Mouse (Mus musculus): Measurements from ENCODE around the gene A930004D18Rik.
A peak's percentile ranks its signal among the peaks of the same experiment; 100 is the strongest.

Gene A930004D18Rik

GRCm38 (mm10) chr2:18053243-18053950 lies 15.9 kb upstream of the A930004D18Rik start:
- DNase-seq: no peak

GRCm38 (mm10) chr2:18052581-18052980 lies 15.0 kb upstream of the A930004D18Rik start:
- no peak for DNase-seq

- no peak for DNase-seq
Observed at GRCm38 (mm10) chr2:18051831-18052170, 14.3 kb upstream of the A930004D18Rik start.

GRCm38 (mm10) chr2:18051026-18051830 lies 13.7 kb upstream of the A930004D18Rik start:
- DNase-seq: no peak

- no peak for DNase-seq
Observed at GRCm38 (mm10) chr2:18050541-18050985, 13.0 kb upstream of the A930004D18Rik start.

- DNase-seq: no peak
Observed at GRCm38 (mm10) chr2:18050018-18050417, 12.5 kb upstream of the A930004D18Rik start.

- no peak for DNase-seq
Observed at GRCm38 (mm10) chr2:18049279-18049821, 11.8 kb upstream of the A930004D18Rik start.

GRCm38 (mm10) chr2:18048453-18049075 lies 11.0 kb upstream of the A930004D18Rik start, which contains the start of gene Skida1:
Gene Skida1 (minus strand): TSS chr2:18049051.
- peak in 1 of 2 experiments; percentile 42 for DNase-seq

GRCm38 (mm10) chr2:18047646-18048452 lies 10.3 kb upstream of the A930004D18Rik start:
- peak; percentile 65 to 75 for DNase-seq

- peak; percentile 66 to 70 for DNase-seq
Observed at GRCm38 (mm10) chr2:18046758-18047645, 9.5 kb upstream of the A930004D18Rik start.

- DNase-seq: no peak
Observed at GRCm38 (mm10) chr2:18046186-18046585, 8.6 kb upstream of the A930004D18Rik start.

- no peak for DNase-seq
Observed at GRCm38 (mm10) chr2:18045781-18046181, 8.2 kb upstream of the A930004D18Rik start.

- DNase-seq: no peak
Observed at GRCm38 (mm10) chr2:18045143-18045780, 7.7 kb upstream of the A930004D18Rik start.

GRCm38 (mm10) chr2:18041199-18041885 lies 3.8 kb upstream of the A930004D18Rik start:
- no peak for DNase-seq

GRCm38 (mm10) chr2:18040347-18041160 lies 3.0 kb upstream of the A930004D18Rik start:
- DNase-seq: no peak

GRCm38 (mm10) chr2:18039566-18040290 lies 2.2 kb upstream of the A930004D18Rik start:
- no peak for DNase-seq

GRCm38 (mm10) chr2:18038895-18039371 lies 1.4 kb upstream of the A930004D18Rik start:
- no peak for DNase-seq

GRCm38 (mm10) chr2:18038141-18038752 lies 710 bp upstream of the A930004D18Rik start:
- no peak for DNase-seq

Data from lung, adult 18-20 months (tissue).